Comparison of ENCODE assay signal across 8 mouse cellular contexts in genomic region chr9:107770037-107770373, GRCm38 (mm10). TPM values are rescaled to one million over a fixed set of nuclear protein-coding genes. Genes with fewer than 3 reads are reported as not detected.
DNase-seq lines count a peak whose midpoint lies in the region; ATAC-seq and TF ChIP-seq lines count a peak whose summit lies in the region.

No protein-coding gene starts in this region.

- no peaks in the 10 kb centered on the region; the same call in 1 of the 2 replicates for H3K4me1 ChIP-seq in testis, adult 2 months (ENCODE audit: control insufficient read depth, insufficient read depth, low read length)
- H3K4me1 ChIP-seq in liver, embryonic 12.5 days = peaks cover 28% of the 10 kb centered on the region

- no peaks in the 10 kb centered on the region for H3K27me3 ChIP-seq in testis, adult 2 months (ENCODE audit: control insufficient read depth, insufficient read depth, low read length)
- H3K27me3 ChIP-seq in liver, embryonic 12.5 days (replicated peaks) = no peaks in the 10 kb centered on the region

- no peak for TF ChIP-seq POLR2A in testis, adult 2 months (IDR thresholded peaks at IDR 0.05; ENCODE audit: control insufficient read depth, low read depth, low read length)

- TF ChIP-seq CTCF in testis, adult 2 months (IDR thresholded peaks at IDR 0.05; ENCODE audit: control insufficient read depth, insufficient read depth, insufficient replicate concordance, low read depth, low read length) = no peak

- WGBS in liver, embryonic 12.5 days (ENCODE audit: insufficient replicate concordance) = 1% methylated on average over 9 of the region's 9 CpGs

- no peaks in the 10 kb centered on the region for H3K9me3 ChIP-seq in liver, embryonic 12.5 days (replicated peaks)

- peak overlapping the region; percentile 100 for H3K4me3 ChIP-seq in testis, adult 2 months (ENCODE audit: control insufficient read depth, low read depth, low read length)
- peak overlapping the region; percentile 100 for H3K4me3 ChIP-seq in liver, embryonic 12.5 days

- peak overlapping the region; percentile 74 for H3K4me2 ChIP-seq in liver, embryonic 12.5 days

- DNase-seq in adrenal gland, postnatal 14 days = peak; percentile 15
- no peak for DNase-seq in adrenal gland, postnatal 25 days
- no peak for DNase-seq in testis, postnatal 10 days (ENCODE audit: low spot score)
- DNase-seq in cerebellum, adult 18-20 months = no peak
- DNase-seq in adrenal gland, postnatal 10 days = no peak

- H3K9ac ChIP-seq in liver, embryonic 12.5 days = peak overlapping the region; percentile 99

- peak overlapping the region; percentile 100 for H3K27ac ChIP-seq in testis, adult 2 months (ENCODE audit: control insufficient read depth, insufficient read depth, low read depth, low read length)
- peak overlapping the region; percentile 96 for H3K27ac ChIP-seq in liver, embryonic 12.5 days

- no peak for ATAC-seq in liver, embryonic 12.5 days
- no peak for ATAC-seq in frontal cortex, adult (ENCODE audit: low TSS enrichment)

- H3K36me3 ChIP-seq in testis, adult 2 months (ENCODE audit: control insufficient read depth, insufficient read depth, low read length) = peaks cover 10% of the 10 kb centered on the region
- peaks cover 69% of the 10 kb centered on the region for H3K36me3 ChIP-seq in liver, embryonic 12.5 days

RNA-seq across cellular contexts. Expression of gene Rbm5, which starts 0.8 kb away (rescaled TPM):
- 108 and 137 TPM in 2 replicates for total RNA-seq in adrenal gland, postnatal 14 days (2021)
- 135 and 149 TPM in 2 replicates for total RNA-seq in adrenal gland, postnatal 25 days (2021)
- 52.0 and 57.8 TPM in 2 replicates for polyA plus RNA-seq in testis, adult 2 months (2012; rRNA removed)
- 84.3 and 88.6 TPM in 2 replicates for polyA plus RNA-seq in liver, embryonic 12.5 days (2016; fragmentation: Nextera tagmentation; extraction: Ambion mirVana)
- total RNA-seq in adrenal gland, postnatal 10 days (2021) = 100 to 1,000 TPM in 1 of 2 experiments, 10 to 100 TPM in 1; 97.7 to 131 TPM

RNA-seq across cellular contexts. Expression of gene Sema3f, which starts 59.7 kb away (rescaled TPM):
- 22.8 and 25.9 TPM in 2 replicates for total RNA-seq in adrenal gland, postnatal 14 days (2021)
- 23.1 and 23.6 TPM in 2 replicates for total RNA-seq in adrenal gland, postnatal 25 days (2021)
- 9.9 and 12.0 TPM in 2 replicates for polyA plus RNA-seq in testis, adult 2 months (2012; rRNA removed)
- polyA plus RNA-seq in liver, embryonic 12.5 days (2016; fragmentation: Nextera tagmentation; extraction: Ambion mirVana) = 3.9 and 4.2 TPM in 2 replicates
- 10 to 100 TPM; 20.2 to 24.8 TPM for total RNA-seq in adrenal gland, postnatal 10 days (2021)
